Mouse (Mus musculus) spleen, adult 2 months (tissue): Measurements from ENCODE around the gene Gm10229.

Experiments
- CTCF ChIP-seq: fragments of 200-500 bp; IDR thresholded peaks from 2 replicates; pipeline ENCODE4 v1.5.1; 2011; ENCODE audit warnings: mild to moderate bottlenecking, inconsistent platforms; ENCODE audit not compliant: insufficient read depth, insufficient read length, insufficient replicate concordance; ENCODE audit errors: extremely low read depth
- POLR2A ChIP-seq: fragments of 200-500 bp; IDR thresholded peaks from 2 replicates; pipeline ENCODE4 v1.6.1; 2011; ENCODE audit warnings: low read depth, low read length, inconsistent platforms

DNA sequence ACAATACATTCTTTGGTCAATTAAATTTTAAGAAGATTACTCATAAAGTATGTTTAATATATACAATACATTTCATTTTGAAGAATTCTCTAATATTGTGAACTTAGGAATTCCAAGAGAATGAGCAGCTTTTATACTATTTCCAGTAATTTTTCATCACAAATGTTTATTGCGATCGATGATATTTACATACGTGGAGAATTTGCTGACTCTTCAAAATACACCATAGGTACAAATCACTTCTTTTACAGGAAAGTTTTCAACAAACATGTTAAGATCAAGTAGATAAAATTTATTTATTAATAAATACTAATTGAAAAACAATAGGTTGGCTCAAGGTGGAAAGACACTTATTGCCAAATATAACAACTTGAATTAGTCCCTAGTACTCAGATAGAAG lies 1.1 kb upstream of the Gm10229 start:
- TF ChIP-seq CTCF, result no peak
- TF ChIP-seq POLR2A, result no peak
